Mouse (Mus musculus): ENCODE measurements around the gene Prox1.

The Prox1 gene

GRCm38 (mm10) chr1:190169911-190170818, at the start of gene Prox1:
Gene Prox1, minus strand, starts transcription at chr1:190170714.
- DNase-seq (ENCODE audit: low read depth, low spot score), result no peak

GRCm38 (mm10) chr1:190216621-190217020, 46.1 kb upstream of the Prox1 start:
- DNase-seq (ENCODE audit: low read depth, low spot score), result no peak

- DNase-seq (ENCODE audit: low read depth, low spot score), result no peak
These were observed 44.1 kb upstream of the Prox1 start for GRCm38 (mm10) chr1:190214626-190215025.

GRCm38 (mm10) chr1:190213175-190213574, 42.7 kb upstream of the Prox1 start:
- no peak for DNase-seq (ENCODE audit: low read depth, low spot score)

GRCm38 (mm10) chr1:190207246-190207645, 36.7 kb upstream of the Prox1 start:
- DNase-seq (ENCODE audit: low read depth, low spot score), result no peak

GRCm38 (mm10) chr1:190205691-190206090, 35.2 kb upstream of the Prox1 start:
- no peak for DNase-seq (ENCODE audit: low read depth, low spot score)

- DNase-seq (ENCODE audit: low read depth, low spot score), result no peak
These were observed 34.0 kb upstream of the Prox1 start for GRCm38 (mm10) chr1:190204378-190205070.

GRCm38 (mm10) chr1:190201696-190202095, 31.2 kb upstream of the Prox1 start:
- DNase-seq (ENCODE audit: low read depth, low spot score), result no peak

GRCm38 (mm10) chr1:190200996-190201395, 30.5 kb upstream of the Prox1 start:
- DNase-seq (ENCODE audit: low read depth, low spot score), result no peak

GRCm38 (mm10) chr1:190198247-190198646, 27.7 kb upstream of the Prox1 start:
- no peak for DNase-seq (ENCODE audit: low read depth, low spot score)

GRCm38 (mm10) chr1:190192011-190192410, 21.5 kb upstream of the Prox1 start:
- no peak for DNase-seq (ENCODE audit: low read depth, low spot score)

GRCm38 (mm10) chr1:190190231-190190965, 19.9 kb upstream of the Prox1 start:
- DNase-seq (ENCODE audit: low read depth, low spot score), result no peak

- DNase-seq (ENCODE audit: low read depth, low spot score), result no peak
These were observed 18.6 kb upstream of the Prox1 start for GRCm38 (mm10) chr1:190189125-190189524.

GRCm38 (mm10) chr1:190186336-190186735, 15.8 kb upstream of the Prox1 start:
- DNase-seq (ENCODE audit: low read depth, low spot score), result no peak

- no peak for DNase-seq (ENCODE audit: low read depth, low spot score)
These were observed 14.8 kb upstream of the Prox1 start for GRCm38 (mm10) chr1:190185284-190185683.

- no peak for DNase-seq (ENCODE audit: low read depth, low spot score)
These were observed 13.1 kb upstream of the Prox1 start for GRCm38 (mm10) chr1:190183574-190183973.

GRCm38 (mm10) chr1:190181765-190182164, 11.3 kb upstream of the Prox1 start:
- no peak for DNase-seq (ENCODE audit: low read depth, low spot score)

- DNase-seq (ENCODE audit: low read depth, low spot score), result no peak
These were observed 10.3 kb upstream of the Prox1 start for GRCm38 (mm10) chr1:190180861-190181260.

GRCm38 (mm10) chr1:190176961-190177360, 6.4 kb upstream of the Prox1 start:
- DNase-seq (ENCODE audit: low read depth, low spot score), result no peak

- no peak for DNase-seq (ENCODE audit: low read depth, low spot score)
These were observed 4.5 kb upstream of the Prox1 start for GRCm38 (mm10) chr1:190174671-190175661.

- no peak for DNase-seq (ENCODE audit: low read depth, low spot score)
These were observed 3.7 kb upstream of the Prox1 start for GRCm38 (mm10) chr1:190174231-190174630.

All from embryo, embryonic 11.5 days (tissue).